Mouse (Mus musculus): ENCODE data around the gene Scyl2.

GRCm38 (mm10) chr10:89667571-89667970, 18.5 kb downstream of the Scyl2 start:
- TF ChIP-seq POLR2A (IDR thresholded peaks at IDR 0.05; ENCODE audit: low read depth, low read length) (no peak), CTCF (conservative IDR thresholded peaks at IDR 0.05; ENCODE audit: insufficient read depth, insufficient read length, low read depth, low read length) (no peak)

All from kidney, adult 2 months (tissue).